Mouse (Mus musculus) neutrophil, adult 5-6 weeks (primary cell): ENCODE results near the gene Dlgap1. TPM values are rescaled to one million over a fixed set of nuclear protein-coding genes. Genes with fewer than 3 reads are reported as not detected.

Experiments
- ATAC-seq: fragments of 151-379, 151-347 bp; 2 replicates; pipeline ENCODE4 v1.8.0; 2017; ENCODE audit warnings: mild to moderate bottlenecking, moderate TSS enrichment; ENCODE audit not compliant: insufficient number of reproducible peaks, poor library complexity, low FRiP score, severe bottlenecking; ENCODE audit errors: extremely low read depth
- total RNA-seq: library from RNA; stranded (forward); fragments of 200-1000 nt; gene quantifications from 2 replicates; pipeline ENCODE4 v1.2.3, GENCODE M21; 2017

Dlgap1 gene
- total RNA-seq, 1 experiment from 2014 or later: not detected

- ATAC-seq: no peak
These were observed 160.3 kb downstream of the Dlgap1 start for GRCm38 (mm10) chr17:70129151-70129550.

DNA sequence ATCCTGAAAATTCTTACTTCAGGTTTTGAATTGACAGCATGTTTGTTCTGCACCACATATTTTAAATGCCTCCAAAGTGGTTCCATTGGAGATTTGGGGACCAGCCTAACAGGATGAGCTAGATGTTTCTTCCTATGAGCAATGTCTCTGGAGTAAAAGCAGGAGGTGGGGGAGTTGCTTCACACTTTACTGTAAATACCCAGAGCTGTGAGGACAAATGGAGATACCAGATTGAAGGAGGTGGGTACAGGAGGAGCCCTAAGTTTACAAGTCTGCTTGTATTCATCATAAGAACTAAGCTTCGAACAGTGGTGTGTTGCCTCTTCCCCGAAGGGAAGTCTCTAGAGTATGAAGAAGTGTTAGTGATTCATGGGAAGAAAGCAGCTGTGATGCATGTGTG is 201.0 kb downstream of the Dlgap1 start:
- no peak for ATAC-seq

GRCm38 (mm10) chr17:70172500-70173036 is 203.7 kb downstream of the Dlgap1 start:
- ATAC-seq: no peak

- no peak for ATAC-seq
These were observed 205.0 kb downstream of the Dlgap1 start for GRCm38 (mm10) chr17:70173916-70174315.

GRCm38 (mm10) chr17:70191228-70191627 is 222.4 kb downstream of the Dlgap1 start:
- no peak for ATAC-seq

DNA sequence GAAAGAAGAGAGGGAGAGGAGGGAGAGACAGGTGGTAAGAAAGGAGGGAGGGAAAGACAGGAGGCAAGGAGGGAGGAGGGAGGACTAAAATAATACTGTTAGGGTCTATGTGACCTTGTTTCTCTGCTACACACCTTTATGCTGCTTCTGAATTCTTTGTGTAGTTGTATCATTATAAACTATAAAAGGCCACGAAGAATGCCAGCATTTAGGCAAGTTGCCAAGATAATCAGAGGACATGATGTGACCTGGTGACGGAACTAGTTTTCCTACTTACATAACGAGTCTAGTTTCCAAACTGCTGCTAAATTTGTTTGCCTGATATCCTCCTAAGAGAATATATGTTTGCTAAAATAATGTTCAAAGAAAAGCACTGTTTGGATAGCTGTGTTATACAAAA is 254.0 kb downstream of the Dlgap1 start:
- no peak for ATAC-seq

GRCm38 (mm10) chr17:70247342-70247741 is 278.5 kb downstream of the Dlgap1 start:
- no peak for ATAC-seq

DNA sequence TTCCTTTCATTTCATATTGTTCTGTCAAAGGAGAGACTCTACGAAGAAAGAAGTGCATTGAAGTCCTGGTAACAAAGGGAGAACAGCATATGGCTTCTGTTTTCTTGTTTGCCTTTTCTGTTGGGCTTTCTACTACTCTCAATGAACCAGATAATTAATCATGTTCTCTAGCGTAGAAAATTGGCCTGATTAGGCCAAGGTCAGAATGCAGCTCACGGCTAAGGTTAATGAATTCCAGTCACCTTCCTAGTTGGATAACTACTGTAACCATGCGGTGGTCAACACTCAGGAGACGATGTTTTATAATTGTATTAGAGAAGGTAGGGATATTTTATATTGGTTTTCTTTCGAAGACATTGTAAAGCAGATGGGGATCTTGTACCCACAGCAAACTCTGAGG is 279.4 kb downstream of the Dlgap1 start:
- ATAC-seq: no peak

DNA sequence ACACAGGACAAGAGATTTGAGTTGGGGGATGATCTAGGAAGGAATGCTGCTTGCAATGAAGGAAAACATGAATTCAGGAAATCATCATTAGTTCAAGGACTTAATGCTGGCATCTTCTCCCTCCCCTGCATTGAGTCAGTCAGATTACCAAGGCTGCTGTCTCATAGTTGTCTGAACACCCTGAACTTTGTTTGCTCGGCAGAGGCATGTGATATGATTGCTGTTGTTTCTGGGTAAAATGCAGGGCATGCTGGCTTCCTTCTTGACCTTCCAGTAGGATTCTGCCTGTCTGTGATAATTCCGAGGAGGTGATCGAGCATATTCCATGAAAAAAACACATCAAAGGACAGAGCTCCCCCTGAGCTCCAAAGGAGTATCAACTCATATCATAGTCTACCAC is 283.6 kb downstream of the Dlgap1 start:
- ATAC-seq: no peak

GRCm38 (mm10) chr17:70256371-70256770 is 287.5 kb downstream of the Dlgap1 start:
- ATAC-seq: no peak

- ATAC-seq: no peak
These were observed 294.3 kb downstream of the Dlgap1 start for GRCm38 (mm10) chr17:70263156-70263555.

DNA sequence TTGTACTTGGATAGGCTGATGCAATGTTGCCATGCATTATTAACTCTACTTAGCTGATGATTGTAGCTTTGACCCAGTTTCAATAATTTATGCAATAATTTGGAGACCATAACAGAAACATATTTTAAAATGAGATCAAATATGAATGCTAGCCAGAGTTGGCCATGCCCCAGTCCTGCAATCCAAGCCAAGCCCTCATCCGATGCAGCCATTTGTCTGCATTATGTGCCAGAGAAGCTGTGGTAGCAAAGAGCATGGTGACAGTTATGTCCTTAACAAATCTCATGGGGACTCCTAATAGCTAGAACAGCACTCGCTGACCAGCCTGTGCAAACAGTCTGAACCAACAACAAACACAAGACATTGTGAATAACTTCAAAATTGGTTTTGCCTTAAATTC is 303.3 kb downstream of the Dlgap1 start:
- no peak for ATAC-seq

- no peak for ATAC-seq
These were observed 318.8 kb downstream of the Dlgap1 start for GRCm38 (mm10) chr17:70287708-70288107.

- no peak for ATAC-seq
These were observed 325.2 kb downstream of the Dlgap1 start for GRCm38 (mm10) chr17:70294106-70294505.

GRCm38 (mm10) chr17:70301941-70302478 is 333.1 kb downstream of the Dlgap1 start:
- ATAC-seq: no peak

- ATAC-seq: no peak
These were observed 333.8 kb downstream of the Dlgap1 start for GRCm38 (mm10) chr17:70302656-70303055.

- no peak for ATAC-seq
These were observed 336.1 kb downstream of the Dlgap1 start for GRCm38 (mm10) chr17:70305021-70305420.

DNA sequence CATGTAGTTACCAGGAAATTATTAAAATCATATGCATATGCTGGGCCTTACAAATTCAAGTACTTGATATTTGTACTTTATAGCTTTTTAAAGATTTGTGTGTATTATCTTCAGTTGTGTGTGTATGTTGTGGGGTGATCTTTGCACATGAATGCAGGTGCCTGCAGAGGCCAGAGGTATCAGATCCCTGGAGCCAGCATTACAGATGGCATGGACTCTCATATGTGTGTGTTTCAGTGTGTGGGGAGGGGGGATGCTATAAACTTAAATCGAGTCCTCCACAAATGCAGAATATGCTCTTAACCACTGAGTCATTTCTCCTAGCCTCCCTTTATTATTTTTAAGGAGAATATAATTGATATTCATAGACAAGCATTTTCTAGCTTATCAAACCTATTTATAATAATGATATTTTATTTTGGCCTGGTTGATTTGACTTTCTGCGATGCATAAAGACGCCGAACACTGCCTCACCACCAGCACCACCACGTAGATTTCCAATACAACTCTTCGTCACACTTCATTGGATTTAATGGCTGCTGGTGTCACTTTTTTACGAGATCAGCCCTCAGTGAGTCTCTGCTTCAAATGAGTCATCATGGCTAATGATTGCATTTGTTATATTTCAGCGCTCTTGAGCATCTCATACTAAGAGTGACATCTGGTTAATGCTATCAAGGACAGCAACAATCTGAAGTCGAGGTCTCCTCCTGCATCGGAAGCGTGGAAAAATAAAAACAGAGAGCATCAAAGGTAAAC is 338.7 kb downstream of the Dlgap1 start:
- ATAC-seq: no peak

GRCm38 (mm10) chr17:70308364-70309231 is 339.7 kb downstream of the Dlgap1 start:
- ATAC-seq: no peak

DNA sequence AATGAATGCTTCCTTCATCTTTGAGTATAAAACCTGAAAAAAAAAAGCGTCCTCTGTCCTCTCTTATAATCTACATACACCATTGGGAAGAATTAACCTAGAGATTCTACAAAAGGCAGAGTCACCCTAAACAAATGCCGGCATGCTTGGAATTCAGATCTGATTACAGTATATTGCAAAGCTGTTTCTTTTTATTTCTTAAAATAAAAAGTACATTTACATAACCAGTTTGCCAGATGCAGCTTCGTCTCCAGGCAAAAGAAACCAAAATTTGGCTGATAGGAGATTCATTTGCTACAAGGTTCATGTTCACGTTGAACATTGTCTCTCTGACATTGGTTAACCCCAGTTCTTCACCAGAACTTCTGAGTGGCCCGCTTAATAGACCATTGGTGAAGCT is 347.5 kb downstream of the Dlgap1 start:
- no peak for ATAC-seq
